35 mouse cellular contexts compared by ENCODE assay signal in genomic region chr7:90440044-90440443, GRCm38 (mm10). TPM values are rescaled to one million over a fixed set of nuclear protein-coding genes. Genes with fewer than 3 reads are reported as not detected.
"Had no signal": no experiment of that assay in that cellular context is flagged by ENCODE, and none has a peak within 500 bp of the region (broad histone marks: within the 10 kb centered on the region; RNA-seq: fewer than 3 reads in every experiment).

No protein-coding gene starts in this region.

- H3K27me3 ChIP-seq: limb, embryonic 12.5 days; limb, embryonic 13.5 days; limb, embryonic 15.5 days; liver, embryonic 12.5 days; liver, embryonic 13.5 days; liver, embryonic 15.5 days; lung, embryonic 15.5 days; midbrain, embryonic 12.5 days; midbrain, embryonic 13.5 days; midbrain, embryonic 15.5 days; neural tube, embryonic 12.5 days had no signal

- H3K4me2 ChIP-seq: limb, embryonic 12.5 days; limb, embryonic 13.5 days; limb, embryonic 15.5 days; liver, embryonic 11.5 days; liver, embryonic 12.5 days; liver, embryonic 13.5 days; liver, embryonic 15.5 days; lung, embryonic 14.5 days; lung, embryonic 15.5 days; midbrain, embryonic 11.5 days; midbrain, embryonic 12.5 days; midbrain, embryonic 13.5 days; midbrain, embryonic 15.5 days; neural tube, embryonic 12.5 days had no signal

- H3K9ac ChIP-seq: limb, embryonic 12.5 days; limb, embryonic 13.5 days; limb, embryonic 15.5 days; liver, embryonic 12.5 days; liver, embryonic 13.5 days; liver, embryonic 14.5 days; liver, embryonic 15.5 days; liver, postnatal 0 days; lung, embryonic 14.5 days; lung, embryonic 15.5 days; midbrain, embryonic 12.5 days; midbrain, embryonic 13.5 days; midbrain, embryonic 15.5 days; neural tube, embryonic 12.5 days had no signal

- ATAC-seq: liver, embryonic 12.5 days; liver, postnatal 0 days; midbrain, embryonic 13.5 days; midbrain, embryonic 15.5 days; midbrain, embryonic 16.5 days had no signal

- H3K4me1 ChIP-seq: limb, embryonic 10.5 days; limb, embryonic 12.5 days; limb, embryonic 15.5 days; liver, embryonic 12.5 days; liver, embryonic 13.5 days; lung, embryonic 15.5 days had no signal

- H3K9me3 ChIP-seq: limb, embryonic 10.5 days; limb, embryonic 12.5 days; limb, embryonic 13.5 days; limb, embryonic 15.5 days; liver, embryonic 12.5 days; liver, embryonic 13.5 days; liver, embryonic 15.5 days; lung, embryonic 15.5 days; midbrain, embryonic 10.5 days; midbrain, embryonic 12.5 days; midbrain, embryonic 13.5 days; midbrain, embryonic 15.5 days; neural tube, embryonic 12.5 days had no signal

- H3K36me3 ChIP-seq: limb, embryonic 12.5 days; limb, embryonic 13.5 days; limb, embryonic 15.5 days; liver, embryonic 13.5 days; liver, embryonic 15.5 days; lung, embryonic 15.5 days; midbrain, embryonic 10.5 days; midbrain, embryonic 12.5 days; midbrain, embryonic 13.5 days; midbrain, embryonic 15.5 days; neural tube, embryonic 12.5 days had no signal

- H3K27ac ChIP-seq: left cerebral cortex, adult 2 months; limb, embryonic 10.5 days; limb, embryonic 12.5 days; limb, embryonic 13.5 days; limb, embryonic 15.5 days; liver, embryonic 12.5 days; liver, embryonic 13.5 days; liver, embryonic 14.5 days; liver, embryonic 15.5 days; lung, embryonic 15.5 days; macrophage; midbrain, embryonic 10.5 days; midbrain, embryonic 12.5 days; midbrain, embryonic 13.5 days; midbrain, embryonic 15.5 days; neural tube, embryonic 12.5 days had no signal

- H3K4me3 ChIP-seq: left cerebral cortex, adult 2 months; limb, embryonic 10.5 days; limb, embryonic 12.5 days; limb, embryonic 13.5 days; limb, embryonic 15.5 days; liver, embryonic 12.5 days; liver, embryonic 13.5 days; liver, embryonic 15.5 days; lung, embryonic 15.5 days; megakaryocyte, embryonic 14.5 days; midbrain, embryonic 10.5 days; midbrain, embryonic 12.5 days; midbrain, embryonic 13.5 days; midbrain, embryonic 15.5 days; myocyte; neural tube, embryonic 12.5 days had no signal

- DNase-seq: left cerebral cortex, postnatal 4 days; liver; liver, embryonic 13.5 days; liver, postnatal 0 days; lung, adult 18-20 months; lung, embryonic 14.5 days; lung, postnatal 10 days; lung, postnatal 14 days; lung, postnatal 36 days; lung, postnatal 4 days; midbrain, embryonic 14.5 days had no signal

RNA-seq across cellular contexts. Expression of gene Ccdc89, which starts 13.7 kb away (rescaled TPM):
- total RNA-seq: megakaryocyte, adult 5-6 weeks; megakaryocyte-erythroid progenitor cell, adult 5-6 weeks; monocyte, adult 5-6 weeks had no signal

RNA-seq across cellular contexts. Expression of gene Dlg2, which starts 36.4 kb away (rescaled TPM):
- polyA plus RNA-seq: liver, adult 2 months had no signal
